Comparison of ENCODE assay signal across 8 mouse cellular contexts in genomic region chr3:122617613-122618340, GRCm38 (mm10). TPM values are rescaled to one million over a fixed set of nuclear protein-coding genes. Genes with fewer than 3 reads are reported as not detected.
A peak's percentile ranks its signal among the peaks of the same experiment; 100 is the strongest.
DNase-seq lines count a peak whose midpoint lies in the region; ATAC-seq and TF ChIP-seq lines count a peak whose summit lies in the region.

No protein-coding gene starts in this region.

- no peak for DNase-seq in heart, adult 9 months (ENCODE audit: low spot score in 2 of 2)
- DNase-seq in adipocyte (ENCODE audit: low spot score) = peak; percentile 29
- DNase-seq in adrenal gland, postnatal 4 days (ENCODE audit: low spot score in 2 of 2) = no peak
- DNase-seq in gastrocnemius, postnatal 4 days (ENCODE audit: low spot score in 2 of 2) = no peak
- DNase-seq in cerebellum, adult 2 months = no peak

- no peak for TF ChIP-seq CTCF in cerebellum, adult 2 months (IDR thresholded peaks at IDR 0.05; ENCODE audit: borderline replicate concordance, insufficient read depth, low read depth, low read length)

- no peaks in the 10 kb centered on the region for H3K36me3 ChIP-seq in heart, embryonic 14.5 days (ENCODE audit: control insufficient read depth, insufficient read depth, low read length)
- H3K36me3 ChIP-seq in hindbrain, embryonic 12.5 days = no peaks in the 10 kb centered on the region
- H3K36me3 ChIP-seq in midbrain, embryonic 13.5 days = no peaks in the 10 kb centered on the region

- H3K4me3 ChIP-seq in heart, embryonic 14.5 days (ENCODE audit: control insufficient read depth in 1 of 2, insufficient read depth in 1 of 2, low read depth in 1 of 2, low read length in 2 of 2) = peak overlapping the region; percentile 71 to 77
- H3K4me3 ChIP-seq in hindbrain, embryonic 12.5 days = peak overlapping the region; percentile 97
- peak overlapping the region; percentile 98 for H3K4me3 ChIP-seq in midbrain, embryonic 13.5 days (replicated peaks)
- H3K4me3 ChIP-seq in cerebellum, adult 2 months (replicated peaks; ENCODE audit: insufficient read depth, low read depth, low read length) = no peak overlapping the region

- peaks cover 6 to 19% of the 10 kb centered on the region in 2 experiments for H3K4me1 ChIP-seq in heart, embryonic 14.5 days (ENCODE audit: control insufficient read depth in 2 of 2, insufficient read depth in 2 of 2, low read length in 2 of 2)
- H3K4me1 ChIP-seq in hindbrain, embryonic 12.5 days = peaks cover 40% of the 10 kb centered on the region
- H3K4me1 ChIP-seq in midbrain, embryonic 13.5 days (replicated peaks) = peaks cover 58% of the 10 kb centered on the region
- H3K4me1 ChIP-seq in cerebellum, adult 2 months (ENCODE audit: control insufficient read depth, insufficient read depth, low read length) = no peaks in the 10 kb centered on the region

- TF ChIP-seq POLR2A in cerebellum, adult 2 months (IDR thresholded peaks at IDR 0.05; ENCODE audit: borderline replicate concordance, insufficient read depth, low read length) = no peak

- no peak overlapping the region for H3K27ac ChIP-seq in heart, embryonic 14.5 days (replicated peaks in 1 of 2; ENCODE audit: control insufficient read depth in 1 of 2, insufficient read depth in 1 of 2, low read depth in 2 of 2, low read length in 2 of 2)
- peak overlapping the region; percentile 99; the same call in 1 of the 2 replicates for H3K27ac ChIP-seq in hindbrain, embryonic 12.5 days
- peak overlapping the region; percentile 99 for H3K27ac ChIP-seq in midbrain, embryonic 13.5 days
- no peak overlapping the region for H3K27ac ChIP-seq in cerebellum, adult 2 months (ENCODE audit: insufficient read depth, low read length)

- no peak for ATAC-seq in heart, embryonic 14.5 days (ENCODE audit: insufficient number of reproducible peaks, insufficient read depth, low FRiP score, low read depth)
- no peak for ATAC-seq in hindbrain, embryonic 12.5 days (ENCODE audit: low FRiP score)
- ATAC-seq in midbrain, embryonic 13.5 days = no peak

- peak overlapping the region; percentile 97 for H3K9ac ChIP-seq in heart, embryonic 14.5 days (ENCODE audit: low read length)
- H3K9ac ChIP-seq in hindbrain, embryonic 12.5 days = peak overlapping the region; percentile 100
- peak overlapping the region; percentile 100 for H3K9ac ChIP-seq in midbrain, embryonic 13.5 days (replicated peaks)

- H3K4me2 ChIP-seq in heart, embryonic 14.5 days (ENCODE audit: low read length) = peak overlapping the region; percentile 97
- H3K4me2 ChIP-seq in hindbrain, embryonic 12.5 days (replicated peaks) = peak overlapping the region; percentile 63
- H3K4me2 ChIP-seq in midbrain, embryonic 13.5 days (replicated peaks) = peak overlapping the region; percentile 68

- H3K27me3 ChIP-seq in heart, embryonic 14.5 days (ENCODE audit: control insufficient read depth, insufficient read depth, low read length) = no peaks in the 10 kb centered on the region
- no peaks in the 10 kb centered on the region for H3K27me3 ChIP-seq in hindbrain, embryonic 12.5 days
- no peaks in the 10 kb centered on the region for H3K27me3 ChIP-seq in midbrain, embryonic 13.5 days
- peaks cover 4% of the 10 kb centered on the region; the same call in 1 of the 2 replicates for H3K27me3 ChIP-seq in cerebellum, adult 2 months (ENCODE audit: control insufficient read depth, insufficient read depth, low read length)

- no peaks in the 10 kb centered on the region for H3K9me3 ChIP-seq in heart, embryonic 14.5 days (ENCODE audit: control insufficient read depth, low read length)
- H3K9me3 ChIP-seq in hindbrain, embryonic 12.5 days (replicated peaks) = no peaks in the 10 kb centered on the region
- no peaks in the 10 kb centered on the region for H3K9me3 ChIP-seq in midbrain, embryonic 13.5 days

- WGBS in heart, embryonic 14.5 days = 58% methylated on average over 9 of the region's 9 CpGs
- 48% methylated on average over 9 of the region's 9 CpGs for WGBS in hindbrain, embryonic 12.5 days
- WGBS in midbrain, embryonic 13.5 days = 36% methylated on average over 9 of the region's 9 CpGs
- WGBS in cerebellum, adult 2 months = 75% methylated on average over 9 of the region's 9 CpGs

RNA-seq across cellular contexts. Expression of gene Fnbp1l, which starts 1.7 kb away (rescaled TPM):
- polyA plus RNA-seq in heart, embryonic 14.5 days (2014; fragmentation: Nextera tagmentation; extraction: Ambion mirVana) = 24.5 and 29.5 TPM in 2 replicates
- polyA plus RNA-seq in hindbrain, embryonic 12.5 days (2016; fragmentation: Nextera tagmentation; extraction: Ambion mirVana) = 139 and 151 TPM in 2 replicates
- polyA plus RNA-seq in midbrain, embryonic 13.5 days (2015; fragmentation: Nextera tagmentation; extraction: Ambion mirVana) = 214 and 234 TPM in 2 replicates
- 10 to 100 TPM; 36.1 to 47.9 TPM for total RNA-seq in adrenal gland, postnatal 4 days (2021)
- 10 to 100 TPM; 27.2 to 30.2 TPM for total RNA-seq in gastrocnemius, postnatal 4 days (2021)
- 16.8 and 17.6 TPM in 2 replicates for polyA plus RNA-seq in cerebellum, adult 2 months (2012; rRNA removed)

Comparison
In these comparisons a context has a peak if more than half of its experiments do, and no peak if none do; other contexts are left out.
1. H3K27ac ChIP-seq: peak in hindbrain, embryonic 12.5 days (single experiment) and midbrain, embryonic 13.5 days (single experiment); none in heart, embryonic 14.5 days (0 of 2) and cerebellum, adult 2 months (single experiment).
2. Peak in every context shown above with its lines, with median percentiles within 50 percentile points of each other: H3K4me2 ChIP-seq and H3K9ac ChIP-seq.